21 mouse cellular contexts compared by ENCODE assay signal in the genomic region with DNA sequence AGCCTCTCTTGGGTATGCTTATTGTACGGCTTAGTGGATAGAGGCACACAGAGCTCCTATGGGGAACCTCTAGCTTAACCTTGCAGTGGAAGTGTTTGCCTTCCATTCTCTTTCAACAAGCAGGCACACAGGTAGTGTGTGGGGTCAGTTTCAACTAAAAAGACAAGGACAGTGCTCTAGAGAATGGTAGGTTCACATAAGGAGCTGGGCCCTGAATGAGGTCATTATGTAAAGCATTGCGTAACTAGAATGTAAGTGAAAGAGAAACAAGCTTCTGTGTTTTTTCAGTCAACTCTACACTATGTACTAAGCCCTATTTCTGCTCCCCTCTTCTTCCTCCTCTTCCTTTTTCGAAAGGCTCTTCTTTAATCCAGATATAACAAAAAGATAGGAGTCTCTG.
DNase-seq lines count a peak whose midpoint lies in the region; ATAC-seq and TF ChIP-seq lines count a peak whose summit lies in the region.
"Had no signal": no experiment of that assay in that cellular context is flagged by ENCODE, and none has a peak within 500 bp of the region (broad histone marks: within the 10 kb centered on the region; RNA-seq: fewer than 3 reads in every experiment).

No protein-coding gene starts in this region.

- 57% methylated on average over 3 of the region's 3 CpGs for WGBS in lung, postnatal 0 days
- WGBS in liver, embryonic 12.5 days (ENCODE audit: insufficient replicate concordance): 80% methylated on average over 3 of the region's 3 CpGs

- TF ChIP-seq CTCF in lung, postnatal 0 days (IDR thresholded peaks at IDR 0.05): no peak

- no peak overlapping the region for H3K27ac ChIP-seq in lung, postnatal 0 days (ENCODE audit: low read length)
- no peak overlapping the region for H3K27ac ChIP-seq in liver, embryonic 12.5 days
- H3K27ac ChIP-seq: embryonic facial prominence, embryonic 12.5 days; forebrain, embryonic 13.5 days; heart, embryonic 10.5 days; hindbrain, embryonic 14.5 days; kidney, postnatal 0 days had no signal

- no peaks in the 10 kb centered on the region for H3K36me3 ChIP-seq in lung, postnatal 0 days (ENCODE audit: insufficient read depth, low read length)
- H3K36me3 ChIP-seq in liver, embryonic 12.5 days: peaks cover 38% of the 10 kb centered on the region

- no peak overlapping the region for H3K9ac ChIP-seq in lung, postnatal 0 days (replicated peaks; ENCODE audit: low read depth)
- H3K9ac ChIP-seq in liver, embryonic 12.5 days: no peak overlapping the region
- H3K9ac ChIP-seq: embryonic facial prominence, embryonic 12.5 days; forebrain, embryonic 13.5 days; hindbrain, embryonic 14.5 days had no signal

- H3K4me3 ChIP-seq in lung, postnatal 0 days (ENCODE audit: low read depth, low read length): no peak overlapping the region
- H3K4me3 ChIP-seq in liver, embryonic 12.5 days: no peak overlapping the region
- H3K4me3 ChIP-seq: embryonic facial prominence, embryonic 12.5 days; forebrain, embryonic 13.5 days; heart, embryonic 10.5 days had no signal

- no peaks in the 10 kb centered on the region for H3K9me3 ChIP-seq in lung, postnatal 0 days (ENCODE audit: low read length)
- no peaks in the 10 kb centered on the region for H3K9me3 ChIP-seq in liver, embryonic 12.5 days (replicated peaks)
- H3K9me3 ChIP-seq: embryonic facial prominence, embryonic 12.5 days; forebrain, embryonic 13.5 days; heart, embryonic 10.5 days had no signal

- H3K4me1 ChIP-seq in lung, postnatal 0 days (ENCODE audit: insufficient read depth, low read depth, low read length): no peaks in the 10 kb centered on the region
- no peaks in the 10 kb centered on the region for H3K4me1 ChIP-seq in liver, embryonic 12.5 days
- H3K4me1 ChIP-seq: embryonic facial prominence, embryonic 12.5 days; forebrain, embryonic 13.5 days; heart, embryonic 10.5 days had no signal

- ATAC-seq in lung, postnatal 0 days: peak; percentile 30; the same call in 1 of the 2 replicates
- peak; percentile 55 for ATAC-seq in liver, embryonic 12.5 days
- ATAC-seq in megakaryocyte, adult 5-6 weeks (ENCODE audit: poor library complexity, severe bottlenecking): peak; percentile 21; the same call in 1 of the 2 replicates
- no peak for ATAC-seq in erythroid progenitor cell, adult 5-6 weeks (replicated peaks; ENCODE audit: low FRiP score, poor library complexity, severe bottlenecking)
- ATAC-seq: forebrain, embryonic 13.5 days; inflammation-experienced regulatory T-cells, adult 6 months had no signal

- no peaks in the 10 kb centered on the region for H3K27me3 ChIP-seq in lung, postnatal 0 days (replicated peaks; ENCODE audit: insufficient read depth, low read length)
- no peaks in the 10 kb centered on the region for H3K27me3 ChIP-seq in liver, embryonic 12.5 days (replicated peaks)
- H3K27me3 ChIP-seq: embryonic facial prominence, embryonic 12.5 days; forebrain, embryonic 13.5 days had no signal

- DNase-seq in lung, postnatal 0 days (ENCODE audit: low spot score): peak; percentile 21
- no peak for DNase-seq in lung, adult 18-20 months
- peak; percentile 35 for DNase-seq in NIH3T3 (ENCODE audit: low read depth)
- DNase-seq in c-Kit-positive CD71-positive TER-119-positive erythroid progenitor cells, embryonic 14.5 days (ENCODE audit: low spot score): no peak
- no peak for DNase-seq in urinary bladder, postnatal 4 days (ENCODE audit: low spot score in 2 of 2)
- DNase-seq: adrenal gland, postnatal 36 days; cerebellum, adult 11 months; cerebellum, postnatal 10 days; heart, postnatal 4 days; kidney, adult 18-20 months; thymus, adult 2 months; thymus, postnatal 4 days had no signal

- no peak for TF ChIP-seq EP300 in lung, postnatal 0 days (IDR thresholded peaks at IDR 0.05)

- H3K4me2 ChIP-seq in lung, postnatal 0 days (replicated peaks; ENCODE audit: low read depth, low read length): no peak overlapping the region
- no peak overlapping the region for H3K4me2 ChIP-seq in liver, embryonic 12.5 days
- H3K4me2 ChIP-seq: embryonic facial prominence, embryonic 12.5 days; forebrain, embryonic 13.5 days; hindbrain, embryonic 14.5 days had no signal

Comparison
In these comparisons a context has a peak if more than half of its experiments do, and no peak if none do; other contexts are left out.
1. DNase-seq: peak in lung, postnatal 0 days (single experiment) and NIH3T3 (single experiment); none in lung, adult 18-20 months (0 of 2), c-Kit-positive CD71-positive TER-119-positive erythroid progenitor cells, embryonic 14.5 days (single experiment) and urinary bladder, postnatal 4 days (0 of 2).